Mouse (Mus musculus) ES-Bruce4 (cell line): ENCODE results near the gene Lrrc37a.

Source experiments
- CTCF ChIP-seq: IDR thresholded peaks from one replicate; pipeline ENCODE4 v1.8.1; 2011; ENCODE audit warnings: low read depth, low read length
- EP300 ChIP-seq: IDR thresholded peaks from 2 replicates; pipeline ENCODE4 v1.6.1; 2011; ENCODE audit warnings: low read depth, low read length; ENCODE audit not compliant: insufficient read depth
- POLR2A ChIP-seq: IDR thresholded peaks from one replicate; pipeline ENCODE4 v1.8.1; 2011; ENCODE audit warnings: low read length; ENCODE audit not compliant: insufficient read depth

GRCm38 (mm10) chr11:103411301-103411700, 93.1 kb downstream of the Lrrc37a start:
- no peak for TF ChIP-seq POLR2A
- no peak for TF ChIP-seq CTCF
- no peak for TF ChIP-seq EP300
